Mouse (Mus musculus): ENCODE measurements around the gene Snx9.

- TF ChIP-seq CTCF (IDR thresholded peaks at IDR 0.05; ENCODE audit: low read depth, low read length) = no peak
- TF ChIP-seq POLR2A (IDR thresholded peaks at IDR 0.05; ENCODE audit: extremely low read depth, insufficient read depth, low read length) = no peak
Measured at GRCm38 (mm10) chr17:5959802-5960201, 118.7 kb downstream of the Snx9 start.
